Comparison of ENCODE assay signal across 13 mouse cellular contexts in genomic region chr3:79907223-79907622, GRCm38 (mm10). TPM values are rescaled to one million over a fixed set of nuclear protein-coding genes. Genes with fewer than 3 reads are reported as not detected.
DNase-seq lines count a peak whose midpoint lies in the region; ATAC-seq and TF ChIP-seq lines count a peak whose summit lies in the region.
"Had no signal": no experiment of that assay in that cellular context is flagged by ENCODE, and none has a peak within 500 bp of the region (broad histone marks: within the 10 kb centered on the region; RNA-seq: fewer than 3 reads in every experiment).

No protein-coding gene starts in this region.

- H3K4me1 ChIP-seq in megakaryocyte, embryonic 14.5 days, result peaks cover 48% of the 10 kb centered on the region
- peaks cover 63% of the 10 kb centered on the region for H3K4me1 ChIP-seq in heart, embryonic 12.5 days (replicated peaks)
- peaks cover 8% of the 10 kb centered on the region for H3K4me1 ChIP-seq in liver, postnatal 0 days (ENCODE audit: insufficient read depth)
- H3K4me1 ChIP-seq: embryonic facial prominence, embryonic 15.5 days; intestine, embryonic 15.5 days; limb, embryonic 13.5 days had no signal

- H3K27me3 ChIP-seq in megakaryocyte, embryonic 14.5 days (replicated peaks), result peaks cover 20% of the 10 kb centered on the region
- no peaks in the 10 kb centered on the region for H3K27me3 ChIP-seq in heart, embryonic 12.5 days (replicated peaks)
- H3K27me3 ChIP-seq in liver, postnatal 0 days (ENCODE audit: insufficient read depth, low read length), result no peaks in the 10 kb centered on the region
- H3K27me3 ChIP-seq: embryonic facial prominence, embryonic 15.5 days; intestine, embryonic 15.5 days; limb, embryonic 13.5 days had no signal

- 12% methylated on average over 7 of the region's 7 CpGs for WGBS in heart, embryonic 12.5 days
- 22% methylated on average over 7 of the region's 7 CpGs for WGBS in liver, postnatal 0 days (ENCODE audit: insufficient replicate concordance)

- H3K9ac ChIP-seq in heart, embryonic 12.5 days, result no peak overlapping the region
- H3K9ac ChIP-seq in liver, postnatal 0 days (replicated peaks), result no peak overlapping the region
- H3K9ac ChIP-seq: embryonic facial prominence, embryonic 15.5 days; intestine, embryonic 15.5 days; limb, embryonic 13.5 days had no signal

- H3K27ac ChIP-seq in heart, embryonic 12.5 days (ENCODE audit: poor library complexity, severe bottlenecking), result peak overlapping the region; percentile 27; the same call in 1 of the 2 replicates
- no peak overlapping the region; the same call in 1 of the 2 replicates for H3K27ac ChIP-seq in liver, postnatal 0 days (ENCODE audit: low read depth)
- H3K27ac ChIP-seq: intestine, embryonic 15.5 days; limb, embryonic 13.5 days had no signal

- H3K4me3 ChIP-seq in megakaryocyte, embryonic 14.5 days (replicated peaks), result peak overlapping the region; percentile 81
- no peak overlapping the region for H3K4me3 ChIP-seq in heart, embryonic 12.5 days
- no peak overlapping the region for H3K4me3 ChIP-seq in liver, postnatal 0 days (ENCODE audit: low read depth, low read length)
- H3K4me3 ChIP-seq: embryonic facial prominence, embryonic 15.5 days; intestine, embryonic 15.5 days; limb, embryonic 13.5 days had no signal

- TF ChIP-seq EP300 in liver, postnatal 0 days (IDR thresholded peaks at IDR 0.05; ENCODE audit: low read depth), result peak; percentile 46; the same call in 1 of the 2 replicates

- no peak for ATAC-seq in megakaryocyte, adult 5-6 weeks (ENCODE audit: poor library complexity, severe bottlenecking)
- ATAC-seq in heart, embryonic 12.5 days (ENCODE audit: insufficient number of reproducible peaks, low FRiP score), result peak; percentile 66
- ATAC-seq in liver, postnatal 0 days, result no peak
- no peak for ATAC-seq in activated CD4-positive, CD25-positive, alpha-beta regulatory T cell, adult 4 months
- ATAC-seq: intestine, embryonic 15.5 days had no signal

- no peak for TF ChIP-seq CTCF in liver, postnatal 0 days (IDR thresholded peaks at IDR 0.05; ENCODE audit: low read depth)

- DNase-seq in liver, postnatal 0 days, result no peak
- no peak for DNase-seq in frontal cortex, postnatal 14 days (ENCODE audit: low spot score in 2 of 2)
- no peak for DNase-seq in spleen, postnatal 36 days (ENCODE audit: low spot score in 2 of 2)
- DNase-seq: gastrocnemius, postnatal 10 days; right cerebral cortex, postnatal 4 days; thymus, postnatal 4 days had no signal

- peak overlapping the region; percentile 21 for H3K4me2 ChIP-seq in heart, embryonic 12.5 days
- no peak overlapping the region for H3K4me2 ChIP-seq in liver, postnatal 0 days (ENCODE audit: low read depth, low read length)
- H3K4me2 ChIP-seq: embryonic facial prominence, embryonic 15.5 days; intestine, embryonic 15.5 days; limb, embryonic 13.5 days had no signal

- no peaks in the 10 kb centered on the region for H3K36me3 ChIP-seq in megakaryocyte, embryonic 14.5 days (replicated peaks; ENCODE audit: low read length)
- peaks cover 36% of the 10 kb centered on the region for H3K36me3 ChIP-seq in heart, embryonic 12.5 days
- H3K36me3 ChIP-seq in liver, postnatal 0 days (replicated peaks; ENCODE audit: insufficient read depth, low read length), result no peaks in the 10 kb centered on the region
- H3K36me3 ChIP-seq: embryonic facial prominence, embryonic 15.5 days; intestine, embryonic 15.5 days; limb, embryonic 13.5 days had no signal

- no peaks in the 10 kb centered on the region for H3K9me3 ChIP-seq in megakaryocyte, embryonic 14.5 days
- H3K9me3 ChIP-seq in heart, embryonic 12.5 days (replicated peaks), result no peaks in the 10 kb centered on the region
- H3K9me3 ChIP-seq in liver, postnatal 0 days (ENCODE audit: low read length), result no peaks in the 10 kb centered on the region
- H3K9me3 ChIP-seq: embryonic facial prominence, embryonic 15.5 days; intestine, embryonic 15.5 days; limb, embryonic 13.5 days had no signal

RNA-seq across cellular contexts. Expression of gene Fam198b, which starts 22.9 kb away (rescaled TPM):
- polyA plus RNA-seq in megakaryocyte, embryonic 14.5 days (2012; ENCODE audit: insufficient read depth, low replicate concordance), result 0.08 TPM in 1 of 2 replicates, not detected in the other
- 0.40 and 0.55 TPM in 2 replicates for total RNA-seq in megakaryocyte, adult 5-6 weeks (2015)
- total RNA-seq in megakaryocyte, adult 5-6 weeks (2017), result 0.73 and 1.0 TPM in 2 replicates
- 61.4 and 61.8 TPM in 2 replicates for polyA plus RNA-seq in heart, embryonic 12.5 days (2016; fragmentation: Nextera tagmentation; extraction: Ambion mirVana)
- polyA plus RNA-seq in liver, postnatal 0 days (2015; fragmentation: Nextera tagmentation; extraction: Ambion mirVana), result 0.35 and 0.47 TPM in 2 replicates
- under 1 TPM in 1 of 2 experiments, not detected in 1; 0.09 TPM for polyA plus RNA-seq in activated CD4-positive, CD25-positive, alpha-beta regulatory T cell, adult 4 months (2017; shearing (Covaris generic))

RNA-seq across cellular contexts. Expression of gene Tmem144, which starts 54.6 kb away (rescaled TPM):
- not detected in 2 replicates for polyA plus RNA-seq in megakaryocyte, embryonic 14.5 days (2012; ENCODE audit: insufficient read depth, low replicate concordance)
- total RNA-seq in megakaryocyte, adult 5-6 weeks (2015), result 1.9 and 2.7 TPM in 2 replicates
- 1.2 and 1.5 TPM in 2 replicates for total RNA-seq in megakaryocyte, adult 5-6 weeks (2017)
- 12.6 and 13.5 TPM in 2 replicates for polyA plus RNA-seq in heart, embryonic 12.5 days (2016; fragmentation: Nextera tagmentation; extraction: Ambion mirVana)
- polyA plus RNA-seq in liver, postnatal 0 days (2015; fragmentation: Nextera tagmentation; extraction: Ambion mirVana), result 1.2 and 2.0 TPM in 2 replicates
- polyA plus RNA-seq in activated CD4-positive, CD25-positive, alpha-beta regulatory T cell, adult 4 months (2017; shearing (Covaris generic)), result not detected

Comparison
In these comparisons a context has a peak if more than half of its experiments do, and no peak if none do; other contexts are left out.
1. RNA of gene Fam198b, which starts 22.9 kb away (polyA plus RNA-seq): 61.4 to 61.8 TPM in heart, embryonic 12.5 days; 0.35 to 0.47 TPM in liver, postnatal 0 days, 0.09 TPM in activated CD4-positive, CD25-positive, alpha-beta regulatory T cell, adult 4 months and 0.08 TPM in megakaryocyte, embryonic 14.5 days; every median in the first group is over 10 times any median in the second.